Mouse (Mus musculus) embryonic facial prominence, embryonic 10.5 days (tissue): ENCODE measurements around the gene Fam241b. TPM values are rescaled to one million over a fixed set of nuclear protein-coding genes. Genes with fewer than 3 reads are reported as not detected.

Experiments used
- DNase-seq: peaks from one replicate; pipeline ENCODE4 v3.0.0-alpha.2; 2017; ENCODE audit warnings: low spot score
- H3K27ac ChIP-seq: fragments of 300-500 bp; sonication (generic); replicated peaks from 2 replicates; pipeline ENCODE4 v1.5.1; 2016; ENCODE audit warnings: mild to moderate bottlenecking
- H3K27me3 ChIP-seq: fragments of 300-500 bp; sonication (generic); replicated peaks from 2 replicates; pipeline ENCODE4 v1.6.1; 2016; ENCODE audit warnings: low read depth, mild to moderate bottlenecking; ENCODE audit not compliant: poor library complexity, severe bottlenecking
- H3K36me3 ChIP-seq: fragments of 300-500 bp; sonication (generic); replicated peaks from 2 replicates; pipeline ENCODE4 v1.6.1; 2016; ENCODE audit warnings: mild to moderate bottlenecking, moderate library complexity
- H3K4me1 ChIP-seq: fragments of 300-500 bp; sonication (generic); 2 replicates; pipeline ENCODE4 v1.6.1; 2016
- H3K4me3 ChIP-seq: fragments of 300-500 bp; sonication (generic); 2 replicates; pipeline ENCODE4 v1.5.1; 2016; ENCODE audit warnings: mild to moderate bottlenecking, moderate library complexity
- H3K9me3 ChIP-seq: fragments of 300-500 bp; sonication (generic); 2 replicates; pipeline ENCODE4 v1.6.1; 2016; ENCODE audit warnings: mild to moderate bottlenecking
- WGBS: fragments of 180-500 bp; shearing (Covaris S2); methylation state at CpG from one replicate; pipeline ENCODE4 v1.1.7; 2016; 5-methylcytosine and 5-hydroxymethylcytosine counted together
- polyA plus RNA-seq: library from polyadenylated mRNA; unstranded; fragments of >200 nt; fragmentation: Nextera tagmentation; extraction: Ambion mirVana; gene quantifications from 2 replicates; pipeline ENCODE4 v1.2.1, GENCODE M21; 2016

Fam241b gene
- polyA plus RNA-seq, 1 experiment from 2014 or later: 18.0 TPM

GRCm38 (mm10) chr10:62060969-62061678 lies 82.6 kb downstream of the Fam241b start:
- no peak for DNase-seq
- no peak overlapping the region for H3K4me3 ChIP-seq
- peak overlapping the region; percentile 11; the same call in 1 of the 2 replicates for H3K27ac ChIP-seq
- peaks cover 4% of the 10 kb centered on the region for H3K27me3 ChIP-seq
- WGBS: 64% methylated on average over 14 of the region's 14 CpGs
- H3K36me3 ChIP-seq: no peaks in the 10 kb centered on the region
- peaks cover 29% of the 10 kb centered on the region for H3K4me1 ChIP-seq
- H3K9me3 ChIP-seq: no peaks in the 10 kb centered on the region

DNA sequence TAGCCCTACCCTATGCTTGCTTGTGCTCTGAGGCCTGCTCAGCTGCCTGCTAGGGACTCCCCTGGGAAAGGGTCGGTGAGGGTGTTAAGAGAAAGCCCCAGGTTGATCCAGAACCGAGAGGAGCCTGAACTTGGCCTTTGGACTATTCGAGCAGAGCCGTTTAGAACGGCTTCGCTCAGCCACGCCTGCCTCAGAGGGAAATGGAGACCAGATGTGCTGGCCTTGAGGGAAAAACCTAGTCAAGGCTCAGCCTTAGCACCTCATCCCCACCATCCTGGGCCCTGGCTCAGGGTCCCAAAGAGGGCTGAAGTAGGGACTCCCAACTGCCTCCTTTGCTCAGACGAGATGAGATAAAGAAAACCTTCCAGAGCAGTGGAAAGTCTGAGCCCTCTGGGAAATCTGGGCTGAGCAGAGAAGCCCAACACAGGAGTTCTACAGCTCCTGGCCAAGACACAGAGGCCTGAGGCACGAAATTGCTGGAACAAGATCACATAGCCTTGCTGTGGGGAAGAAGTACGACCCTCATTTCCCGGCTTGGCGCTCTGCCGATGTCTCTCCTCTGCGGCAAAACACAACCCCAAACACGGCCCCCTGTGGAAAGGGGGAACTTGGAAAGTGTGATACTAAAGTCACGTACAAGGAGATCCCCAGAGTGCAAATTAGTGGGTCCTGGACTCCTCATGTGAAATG lies 83.4 kb downstream of the Fam241b start:
- Histone ChIP-seq H3K9me3 (no peaks in the 10 kb centered on the region), H3K27me3 (peaks cover 4% of the 10 kb centered on the region), H3K36me3 (no peaks in the 10 kb centered on the region), H3K27ac (peak overlapping the region; percentile 66), H3K4me3 (no peak overlapping the region), H3K4me1 (peaks cover 29% of the 10 kb centered on the region)
- 53% methylated on average over 16 of the region's 16 CpGs for WGBS
- DNase-seq: peak; percentile 43

GRCm38 (mm10) chr10:62058508-62059375 lies 85.0 kb downstream of the Fam241b start:
- no peaks in the 10 kb centered on the region for H3K36me3 ChIP-seq
- H3K27me3 ChIP-seq: peaks cover 4% of the 10 kb centered on the region
- H3K4me1 ChIP-seq: peaks cover 29% of the 10 kb centered on the region
- no peak overlapping the region for H3K27ac ChIP-seq
- peak; percentile 22 for DNase-seq
- H3K4me3 ChIP-seq: no peak overlapping the region
- 70% methylated on average over 13 of the region's 13 CpGs for WGBS
- no peaks in the 10 kb centered on the region for H3K9me3 ChIP-seq

Other genes with a start within 250 kb of the Fam241b start
- 6.0 and 6.1 TPM in 2 replicates for gene Col13a1, start 164.8 kb downstream of the Fam241b start, polyA plus RNA-seq
- 0.88 and 0.98 TPM in 2 replicates for gene Neurog3, start 10.8 kb downstream of the Fam241b start, polyA plus RNA-seq
- gene Tspan15, start 87.3 kb upstream of the Fam241b start, polyA plus RNA-seq: 21.8 and 22.3 TPM in 2 replicates
- not detected in 2 replicates for gene Tacr2, start 108.5 kb upstream of the Fam241b start, polyA plus RNA-seq
- gene Hk1, start 236.0 kb upstream of the Fam241b start, polyA plus RNA-seq: 29.1 and 31.7 TPM in 2 replicates